Mouse (Mus musculus): ENCODE data around the gene Ccdc47. TPM values are rescaled to one million over a fixed set of nuclear protein-coding genes. Genes with fewer than 3 reads are reported as not detected.
"Not testable (repeated sequence)": the region's sequence is repeated elsewhere in the genome, so short reads cannot be mapped to it uniquely, and the experiment has no call there.

Ccdc47 gene
- polyA plus RNA-seq, 1 experiment from 2014 or later: 109 TPM

GRCm38 (mm10) chr11:106254767-106255166 lies 38.6 kb upstream of the Ccdc47 start:
- Histone ChIP-seq H3K36me3 (ENCODE audit: control insufficient read depth, insufficient read depth, low read length) (peaks cover 28% of the 10 kb centered on the region), H3K27me3 (replicated peaks; ENCODE audit: control insufficient read depth, insufficient read depth, low read length) (no peaks in the 10 kb centered on the region), H3K9me3 (ENCODE audit: control insufficient read depth, low read length) (no peaks in the 10 kb centered on the region), H3K4me1 (ENCODE audit: control insufficient read depth, insufficient read depth, low read depth, low read length) (peaks cover 21% of the 10 kb centered on the region), H3K4me2 (ENCODE audit: low read length) (peak overlapping the region; percentile 86), H3K27ac (ENCODE audit: low read depth, low read length) (no peak overlapping the region), H3K9ac (ENCODE audit: low read depth, low read length) (peak overlapping the region; percentile 60), H3K4me3 (ENCODE audit: low read length) (peak overlapping the region; percentile 79)
- WGBS: 22% methylated on average over 2 of the region's 2 CpGs
- no peak for ATAC-seq

GRCm38 (mm10) chr11:106249326-106249725 lies 33.2 kb upstream of the Ccdc47 start:
- no peaks in the 10 kb centered on the region for H3K27me3 ChIP-seq (replicated peaks; ENCODE audit: control insufficient read depth, insufficient read depth, low read length)
- H3K4me1 ChIP-seq (ENCODE audit: control insufficient read depth, insufficient read depth, low read depth, low read length): no peaks in the 10 kb centered on the region; the same call in 1 of the 2 replicates
- H3K9me3 ChIP-seq (ENCODE audit: control insufficient read depth, low read length): no peaks in the 10 kb centered on the region
- no peak overlapping the region for H3K4me2 ChIP-seq (ENCODE audit: low read length)
- 92% methylated on average over 7 of the region's 7 CpGs for WGBS
- H3K9ac ChIP-seq (ENCODE audit: low read depth, low read length): no peak overlapping the region
- peaks cover 67% of the 10 kb centered on the region for H3K36me3 ChIP-seq (ENCODE audit: control insufficient read depth, insufficient read depth, low read length)
- no peak for ATAC-seq
- H3K4me3 ChIP-seq (ENCODE audit: low read length): no peak overlapping the region
- H3K27ac ChIP-seq (ENCODE audit: low read depth, low read length): no peak overlapping the region

DNA sequence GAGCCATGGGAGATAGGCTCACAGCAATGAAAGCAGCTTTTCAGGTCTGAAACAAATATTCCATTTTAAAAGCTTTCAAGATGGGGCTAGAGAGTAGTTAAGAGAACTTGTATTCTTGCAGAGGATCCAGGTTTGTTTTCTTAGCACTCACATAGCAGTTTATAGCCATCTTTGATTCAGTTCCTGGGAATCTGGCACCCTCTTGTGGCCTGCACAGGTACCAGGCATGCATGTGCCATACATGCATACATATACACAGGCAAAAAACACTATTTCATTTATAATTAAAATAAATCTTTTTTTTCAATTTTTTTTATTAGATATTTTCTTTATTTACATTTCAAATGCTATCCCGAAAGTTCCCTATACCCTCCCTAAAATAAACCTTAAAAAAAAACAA lies 30.7 kb upstream of the Ccdc47 start:
- no peak for ATAC-seq
- Histone ChIP-seq H3K27me3 (replicated peaks; ENCODE audit: control insufficient read depth, insufficient read depth, low read length) (no peaks in the 10 kb centered on the region), H3K4me3 (ENCODE audit: low read length) (no peak overlapping the region), H3K4me1 (ENCODE audit: control insufficient read depth, insufficient read depth, low read depth, low read length) (no peaks in the 10 kb centered on the region), H3K9me3 (ENCODE audit: control insufficient read depth, low read length) (no peaks in the 10 kb centered on the region), H3K9ac (ENCODE audit: low read depth, low read length) (no peak overlapping the region), H3K36me3 (ENCODE audit: control insufficient read depth, insufficient read depth, low read length) (peaks cover 81% of the 10 kb centered on the region), H3K27ac (ENCODE audit: low read depth, low read length) (no peak overlapping the region), H3K4me2 (ENCODE audit: low read length) (no peak overlapping the region)
- WGBS: 96% methylated on average over 1 of the region's 1 CpGs

GRCm38 (mm10) chr11:106233978-106234377 lies 17.8 kb upstream of the Ccdc47 start:
- peaks cover 32% of the 10 kb centered on the region for H3K36me3 ChIP-seq (ENCODE audit: control insufficient read depth, insufficient read depth, low read length)
- WGBS: 84% methylated on average over 8 of the region's 8 CpGs
- not testable (repeated sequence) for ATAC-seq

DNA sequence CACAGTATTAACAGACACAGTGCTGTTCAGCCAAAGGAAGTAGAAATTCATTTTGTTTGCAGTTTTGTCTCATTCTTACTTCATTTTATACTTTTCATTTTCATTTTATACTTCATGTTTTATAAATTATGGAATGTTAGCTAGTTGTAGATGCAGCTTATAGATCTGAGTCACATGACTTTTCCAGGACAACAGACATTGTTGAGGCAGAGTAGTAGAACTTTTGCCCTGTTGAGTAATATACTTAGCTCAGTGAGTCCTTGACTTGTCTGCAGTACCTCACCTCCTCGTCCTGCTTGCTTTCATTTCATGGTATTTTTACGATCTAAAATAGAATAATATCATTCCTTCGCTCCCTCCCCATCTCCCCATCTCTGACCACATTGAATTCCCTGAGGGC lies 4.5 kb upstream of the Ccdc47 start:
- peaks cover 8% of the 10 kb centered on the region; the same call in 1 of the 2 replicates for H3K36me3 ChIP-seq (ENCODE audit: control insufficient read depth, insufficient read depth, low read length)
- no peak overlapping the region for H3K27ac ChIP-seq (ENCODE audit: low read depth, low read length)
- no peak overlapping the region for H3K9ac ChIP-seq (ENCODE audit: low read depth, low read length)
- no peaks in the 10 kb centered on the region for H3K27me3 ChIP-seq (replicated peaks; ENCODE audit: control insufficient read depth, insufficient read depth, low read length)
- no peak overlapping the region for H3K4me2 ChIP-seq (ENCODE audit: low read length)
- no peak for ATAC-seq
- H3K4me3 ChIP-seq (ENCODE audit: low read length): no peak overlapping the region
- 84% methylated on average over 3 of the region's 3 CpGs for WGBS
- no peaks in the 10 kb centered on the region for H3K9me3 ChIP-seq (ENCODE audit: control insufficient read depth, low read length)
- peaks cover 14% of the 10 kb centered on the region for H3K4me1 ChIP-seq (ENCODE audit: control insufficient read depth, insufficient read depth, low read depth, low read length)

More at GRCm38 (mm10) chr11:106233978-106234377, 17.8 kb upstream of the Ccdc47 start:
- not testable (repeated sequence) for H3K27ac ChIP-seq (ENCODE audit: low read depth, low read length); H3K9me3 ChIP-seq (ENCODE audit: control insufficient read depth, low read length); H3K4me1 ChIP-seq (ENCODE audit: control insufficient read depth, insufficient read depth, low read depth, low read length); H3K4me3 ChIP-seq (ENCODE audit: low read length); H3K9ac ChIP-seq (ENCODE audit: low read depth, low read length); H3K4me2 ChIP-seq (ENCODE audit: low read length); H3K27me3 ChIP-seq (replicated peaks; ENCODE audit: control insufficient read depth, insufficient read depth, low read length)

DNA sequence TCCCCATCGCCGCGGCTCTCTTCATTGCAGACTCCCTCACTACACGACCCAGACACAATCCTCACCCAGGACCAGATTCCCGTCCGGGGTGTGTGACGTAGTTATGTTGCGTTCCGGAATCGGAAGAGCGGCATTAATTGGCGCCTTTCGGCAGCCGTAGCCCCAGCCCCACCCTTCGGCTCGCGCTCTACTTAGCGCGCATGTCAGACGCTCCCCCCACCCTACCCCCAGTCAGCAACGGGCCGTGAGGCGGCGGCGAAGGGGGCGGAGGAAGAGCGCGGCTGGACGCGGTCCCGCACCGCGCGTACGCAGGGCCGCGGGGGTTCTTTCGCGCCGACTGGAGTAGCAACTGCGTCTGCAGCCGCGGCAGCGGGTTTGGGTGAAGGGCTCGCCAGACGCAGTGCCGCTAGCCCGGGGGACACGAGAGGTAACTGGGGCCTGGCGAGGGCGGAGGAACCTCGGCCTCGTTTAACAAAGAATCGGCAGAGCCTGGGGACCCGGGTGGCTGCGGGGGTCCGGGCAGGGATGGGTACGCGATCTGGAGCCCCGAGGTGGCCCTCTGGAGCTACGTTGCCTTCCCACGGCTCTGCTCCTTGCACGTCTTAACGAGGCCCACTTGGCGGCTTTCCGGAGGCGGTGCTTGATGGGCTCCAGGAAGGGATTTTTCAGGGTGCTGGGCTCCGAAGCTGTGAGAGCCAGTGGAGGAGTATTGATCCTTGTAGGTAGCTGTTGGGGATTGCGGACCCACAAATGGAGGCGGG lies 766 bp upstream of the Ccdc47 start, which contains the start of gene Ddx42:
TSS of gene Ddx42 (plus strand) at position 197 of the 761 bp plus-strand sequence.
- Histone ChIP-seq H3K36me3 (ENCODE audit: control insufficient read depth, insufficient read depth, low read length) (0 out of 2 replicates have a peak, but pooled peaks cover 5% of the 10 kb centered on the region), H3K4me3 (ENCODE audit: low read length) (peak within 1 kb of the TSS; percentile 98), H3K27me3 (replicated peaks; ENCODE audit: control insufficient read depth, insufficient read depth, low read length) (no peaks in the 10 kb centered on the region), H3K4me1 (ENCODE audit: control insufficient read depth, insufficient read depth, low read depth, low read length) (peaks cover 26% of the 10 kb centered on the region), H3K27ac (ENCODE audit: low read depth, low read length) (peak within 1 kb of the TSS; percentile 96), H3K9ac (ENCODE audit: low read depth, low read length) (peak within 1 kb of the TSS; percentile 95), H3K9me3 (ENCODE audit: control insufficient read depth, low read length) (no peaks in the 10 kb centered on the region), H3K4me2 (ENCODE audit: low read length) (peak within 1 kb of the TSS; percentile 77)
- ATAC-seq: peak; percentile 96
- under 1% methylated on average over 69 of the region's 70 CpGs for WGBS

DNA sequence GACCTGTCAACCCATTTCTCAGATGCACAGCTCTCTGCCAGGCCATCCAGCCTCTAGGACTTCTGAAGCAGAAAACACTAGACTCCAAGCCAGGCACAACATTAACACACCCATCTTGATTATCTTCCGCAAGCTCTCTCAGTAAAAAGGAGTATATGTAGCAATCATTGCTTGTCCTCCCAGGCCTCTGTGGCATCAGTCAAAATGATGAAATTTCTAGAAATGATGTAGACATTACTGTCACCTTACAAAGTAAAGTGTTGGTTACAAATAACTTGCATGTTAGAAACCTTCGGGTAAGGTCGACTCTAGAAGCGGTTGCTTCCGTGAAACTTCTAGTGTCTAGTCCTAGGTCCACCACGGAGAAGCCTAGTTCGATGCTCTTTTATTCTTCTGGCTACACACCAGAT lies 689 bp downstream of the Ccdc47 start:
- Histone ChIP-seq H3K36me3 (ENCODE audit: control insufficient read depth, insufficient read depth, low read length) (peaks cover 9% of the 10 kb centered on the region; the same call in 1 of the 2 replicates), H3K27me3 (replicated peaks; ENCODE audit: control insufficient read depth, insufficient read depth, low read length) (no peaks in the 10 kb centered on the region), H3K9me3 (ENCODE audit: control insufficient read depth, low read length) (no peaks in the 10 kb centered on the region), H3K9ac (ENCODE audit: low read depth, low read length) (peak overlapping the region; percentile 92), H3K4me3 (ENCODE audit: low read length) (peak overlapping the region; percentile 98), H3K4me1 (ENCODE audit: control insufficient read depth, insufficient read depth, low read depth, low read length) (peaks cover 26% of the 10 kb centered on the region), H3K4me2 (ENCODE audit: low read length) (peak overlapping the region; percentile 69), H3K27ac (ENCODE audit: low read depth, low read length) (no peak overlapping the region; the same call in 1 of the 2 replicates)
- ATAC-seq: no peak
- 28% methylated on average over 7 of the region's 7 CpGs for WGBS

- Histone ChIP-seq H3K27ac (ENCODE audit: low read depth, low read length) (no peak overlapping the region), H3K9me3 (ENCODE audit: control insufficient read depth, low read length) (no peaks in the 10 kb centered on the region), H3K27me3 (replicated peaks; ENCODE audit: control insufficient read depth, insufficient read depth, low read length) (no peaks in the 10 kb centered on the region), H3K4me2 (ENCODE audit: low read length) (peak overlapping the region; percentile 69), H3K9ac (ENCODE audit: low read depth, low read length) (no peak overlapping the region), H3K4me1 (ENCODE audit: control insufficient read depth, insufficient read depth, low read depth, low read length) (peaks cover 26% of the 10 kb centered on the region), H3K36me3 (ENCODE audit: control insufficient read depth, insufficient read depth, low read length) (peaks cover 13% of the 10 kb centered on the region; the same call in 1 of the 2 replicates), H3K4me3 (ENCODE audit: low read length) (peak overlapping the region; percentile 98)
- ATAC-seq: no peak
- 91% methylated on average over 5 of the region's 5 CpGs for WGBS
Measured at GRCm38 (mm10) chr11:106214856-106215255, 1.3 kb downstream of the Ccdc47 start.

- H3K9me3 ChIP-seq (ENCODE audit: control insufficient read depth, low read length): no peaks in the 10 kb centered on the region
- ATAC-seq: no peak
- WGBS: 91% methylated on average over 8 of the region's 8 CpGs
- no peak overlapping the region for H3K4me2 ChIP-seq (ENCODE audit: low read length)
- H3K36me3 ChIP-seq (ENCODE audit: control insufficient read depth, insufficient read depth, low read length): peaks cover 23% of the 10 kb centered on the region
- H3K4me3 ChIP-seq (ENCODE audit: low read length): no peak overlapping the region
- peaks cover 14% of the 10 kb centered on the region for H3K4me1 ChIP-seq (ENCODE audit: control insufficient read depth, insufficient read depth, low read depth, low read length)
- no peak overlapping the region for H3K9ac ChIP-seq (ENCODE audit: low read depth, low read length)
- no peaks in the 10 kb centered on the region for H3K27me3 ChIP-seq (replicated peaks; ENCODE audit: control insufficient read depth, insufficient read depth, low read length)
- no peak overlapping the region for H3K27ac ChIP-seq (ENCODE audit: low read depth, low read length)
Measured at GRCm38 (mm10) chr11:106212771-106213170, 3.4 kb downstream of the Ccdc47 start.

Measured in hindbrain, embryonic 16.5 days (tissue).